Mouse (Mus musculus) liver, embryonic 14.5 days (tissue): ENCODE measurements at regions not wholly inside any gene's neighbourhood (a gene's known extent, or its start where the extent isn't known, plus 50 kb on each side); places are given as distances from the start of the nearest gene placed in this dataset.
A peak's percentile ranks its signal among the peaks of the same experiment; 100 is the strongest.

ENCODE experiments used
- ATAC-seq: fragments of 200-750 bp; cut with Nextera tagmentation; 2 replicates; pipeline ENCODE4 v1.8.0; 2017; ENCODE audit warnings: moderate number of reproducible peaks, mild to moderate bottlenecking, moderate library complexity; ENCODE audit not compliant: insufficient read depth
- DNase-seq, 3 experiments: peaks; one replicate each; pipeline ENCODE4 v3.0.0-alpha.2; 2012 to 2013; ENCODE audit warnings: low read depth in 3 of 3, low spot score in 3 of 3
- H3K27ac ChIP-seq: fragments of 300-500 bp; sonication (generic); 2 replicates; pipeline ENCODE4 v1.5.1; 2014; ENCODE audit warnings: moderate library complexity, mild to moderate bottlenecking, control low read depth, inconsistent platforms
- H3K27me3 ChIP-seq: fragments of 300-500 bp; sonication (generic); 2 replicates; pipeline ENCODE4 v1.6.1; 2014; ENCODE audit warnings: mild to moderate bottlenecking, low read length, moderate library complexity; ENCODE audit not compliant: control insufficient read depth, insufficient read depth
- H3K36me3 ChIP-seq: fragments of 300-500 bp; sonication (generic); replicated peaks from 2 replicates; pipeline ENCODE4 v1.6.1; 2014; ENCODE audit warnings: low read depth; ENCODE audit not compliant: control insufficient read depth, insufficient read depth
- H3K4me1 ChIP-seq, 2 experiments: fragments of 200-500 bp in 1 of 2; fragments of 300-500 bp in 1 of 2; sonication (generic) in 1 of 2; replicated peaks; 2 replicates each; pipeline ENCODE4 v1.6.1; 2012 to 2014; ENCODE audit warnings: antibody characterized with exemption in 1 of 2, inconsistent platforms in 1 of 2, low read length in 1 of 2; ENCODE audit not compliant: control insufficient read depth in 2 of 2, insufficient read depth in 2 of 2
- H3K4me2 ChIP-seq: fragments of 300-500 bp; sonication (generic); 2 replicates; pipeline ENCODE4 v1.6.1; 2014; ENCODE audit warnings: low read depth, mild to moderate bottlenecking, control low read depth, moderate library complexity
- H3K4me3 ChIP-seq, 2 experiments: fragments of 200-500 bp in 1 of 2; fragments of 300-500 bp in 1 of 2; sonication (generic) in 1 of 2; 2 replicates each; pipeline ENCODE4 v1.5.1; 2012 to 2014; ENCODE audit warnings: low read depth in 2 of 2, low read length in 2 of 2, mild to moderate bottlenecking in 2 of 2, control low read depth in 1 of 2, inconsistent platforms in 1 of 2, moderate library complexity in 1 of 2; ENCODE audit not compliant: insufficient read depth in 1 of 2
- H3K9ac ChIP-seq: fragments of 300-500 bp; sonication (generic); replicated peaks from 2 replicates; pipeline ENCODE4 v1.6.1; 2014; ENCODE audit warnings: mild to moderate bottlenecking, control low read depth, moderate library complexity
- H3K9me3 ChIP-seq: fragments of 300-500 bp; sonication (generic); 2 replicates; pipeline ENCODE4 v1.6.1; 2016; ENCODE audit warnings: low read length, mixed read lengths; ENCODE audit not compliant: control insufficient read depth
- CTCF ChIP-seq: IDR thresholded peaks from 2 replicates; pipeline ENCODE4 v1.5.1; 2016; ENCODE audit warnings: antibody characterized with exemption, low read depth, control low read depth
- EP300 ChIP-seq: IDR thresholded peaks from 2 replicates; pipeline ENCODE4 v1.6.1; 2016; ENCODE audit warnings: antibody characterized with exemption, low read depth
- WGBS: fragments of 180-500 bp; shearing (Covaris S2); extraction: QIAGEN DNeasy Blood & Tissue Kit; methylation state at CpG from one replicate; pipeline ENCODE4 v1.1.7; 2014; ENCODE audit not compliant: insufficient replicate concordance; 5-methylcytosine and 5-hydroxymethylcytosine counted together

DNA sequence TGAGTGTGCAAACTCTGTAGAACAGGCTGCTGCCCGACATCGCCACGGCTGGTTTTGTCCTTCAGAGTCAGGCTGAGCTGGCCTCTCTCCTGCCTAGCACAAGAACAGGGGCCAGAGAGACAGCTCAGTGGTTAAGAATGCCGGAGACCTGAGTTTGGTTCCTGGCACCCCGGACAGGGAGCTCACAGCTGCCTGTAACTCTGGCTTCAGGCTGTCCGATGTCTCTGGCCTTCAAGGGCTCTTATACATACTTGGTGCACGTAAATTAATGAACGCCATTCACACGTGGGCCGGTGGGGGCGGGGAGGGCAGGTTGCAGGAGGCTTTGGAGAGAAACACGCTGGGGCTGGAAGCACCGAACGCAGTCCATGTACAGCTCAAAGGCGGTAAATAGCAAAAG lies 50.6 kb upstream of the Hnrnpa3 start:
- Histone ChIP-seq H3K4me2 (no peak overlapping the region), H3K4me1 (peaks cover 0 to 5% of the 10 kb centered on the region in 2 experiments; a peak in 3 of 4 replicates), H3K36me3 (no peaks in the 10 kb centered on the region), H3K4me3 (no peak overlapping the region), H3K9ac (no peak overlapping the region), H3K9me3 (no peaks in the 10 kb centered on the region), H3K27me3 (peaks cover 33% of the 10 kb centered on the region), H3K27ac (no peak overlapping the region)
- DNase-seq (no peak), ATAC-seq (no peak)
- 47% methylated on average over 15 of the region's 15 CpGs for WGBS
- TF ChIP-seq EP300: no peak
- no peak for TF ChIP-seq CTCF

DNA sequence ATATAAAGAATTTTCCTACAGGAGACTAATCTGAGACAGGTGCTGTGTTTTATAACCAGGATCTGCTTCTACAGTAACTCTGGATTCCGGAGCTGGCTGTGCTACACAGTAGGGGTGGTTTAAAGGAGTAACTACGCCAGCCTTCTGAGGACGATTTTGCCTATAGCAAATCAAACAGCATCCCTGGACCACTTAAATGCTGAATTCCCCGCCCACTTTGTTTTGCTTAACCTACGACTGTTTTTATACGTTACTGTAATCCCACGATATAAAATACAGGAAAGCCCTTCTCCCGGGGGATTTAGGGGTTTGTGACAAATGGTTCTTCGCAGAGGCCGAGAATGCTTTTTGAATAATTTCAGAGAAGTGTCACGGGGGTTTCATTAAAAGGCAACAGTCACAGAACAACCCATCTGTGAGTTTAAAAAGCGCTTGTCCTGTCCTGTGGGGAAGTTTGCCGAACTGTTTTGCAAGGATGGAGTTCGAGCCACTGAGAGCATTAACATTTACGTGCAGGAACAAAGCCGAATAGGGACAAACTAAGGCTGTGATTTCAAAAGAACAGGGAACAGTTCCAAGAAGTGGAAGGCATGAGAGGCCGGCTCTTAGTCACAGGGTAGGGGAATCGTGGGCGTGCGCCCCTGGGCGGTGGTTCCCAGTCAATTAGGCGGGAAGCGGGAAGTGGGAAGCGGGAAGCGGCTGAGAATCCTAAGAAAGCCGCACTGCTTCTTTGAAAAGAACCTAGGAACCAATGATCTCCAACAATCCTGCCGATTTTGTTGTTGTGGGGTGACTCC lies 49.7 kb upstream of the Hnrnpa3 start:
- Histone ChIP-seq H3K9ac (no peak overlapping the region), H3K4me3 (peak overlapping the region in 1 of 2 experiments; percentile 19; a peak in 1 of 4 replicates), H3K9me3 (no peaks in the 10 kb centered on the region), H3K36me3 (no peaks in the 10 kb centered on the region), H3K27me3 (peaks cover 33% of the 10 kb centered on the region), H3K4me2 (peak overlapping the region; percentile 32), H3K4me1 (peaks cover 0 to 6% of the 10 kb centered on the region in 2 experiments; a peak in 3 of 4 replicates), H3K27ac (no peak overlapping the region)
- DNase-seq (no peak), ATAC-seq (no peak)
- TF ChIP-seq EP300 (no peak), CTCF (no peak)
- 19% methylated on average over 27 of the region's 27 CpGs for WGBS
